Mouse (Mus musculus) layer of hippocampus, postnatal 10 days (tissue): ENCODE results near the gene Gfm1. TPM values are rescaled to one million over a fixed set of nuclear protein-coding genes. Genes with fewer than 3 reads are reported as not detected.
A peak's percentile ranks its signal among the peaks of the same experiment; 100 is the strongest.

Experiments used
- DNase-seq, 2 experiments: peaks; one replicate each; pipeline ENCODE4 v3.0.0; 2021; ENCODE audit warnings: low spot score in 2 of 2
- total RNA-seq, 2 experiments: library from RNA; stranded (reverse); gene quantifications; 2 replicates each; pipeline ENCODE4 v1.2.3; 2021

The Gfm1 gene
- total RNA-seq, 2 experiments from 2014 or later, result 49.9 to 51.4 TPM

DNA sequence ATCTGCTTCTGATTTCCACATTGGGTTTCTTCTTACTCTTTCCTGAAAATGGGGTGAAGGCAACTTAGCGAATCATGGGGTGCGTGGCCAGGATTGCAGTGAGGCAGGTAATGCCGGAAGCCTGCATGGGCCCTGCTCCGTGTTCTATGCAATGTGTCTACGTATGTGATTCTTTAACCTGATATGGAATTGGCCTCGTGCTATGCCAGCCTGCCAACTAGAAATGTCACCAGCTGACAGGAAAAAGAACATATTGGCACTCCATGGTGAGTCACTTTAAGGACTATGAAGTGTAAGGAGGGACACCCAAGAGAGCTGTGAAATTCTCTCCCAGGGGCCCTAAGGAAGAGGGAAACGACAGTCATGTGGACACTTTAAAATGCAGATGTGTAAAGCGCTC is 63.2 kb downstream of the Gfm1 start:
- peak in 1 of 2 experiments; percentile 34 for DNase-seq

DNA sequence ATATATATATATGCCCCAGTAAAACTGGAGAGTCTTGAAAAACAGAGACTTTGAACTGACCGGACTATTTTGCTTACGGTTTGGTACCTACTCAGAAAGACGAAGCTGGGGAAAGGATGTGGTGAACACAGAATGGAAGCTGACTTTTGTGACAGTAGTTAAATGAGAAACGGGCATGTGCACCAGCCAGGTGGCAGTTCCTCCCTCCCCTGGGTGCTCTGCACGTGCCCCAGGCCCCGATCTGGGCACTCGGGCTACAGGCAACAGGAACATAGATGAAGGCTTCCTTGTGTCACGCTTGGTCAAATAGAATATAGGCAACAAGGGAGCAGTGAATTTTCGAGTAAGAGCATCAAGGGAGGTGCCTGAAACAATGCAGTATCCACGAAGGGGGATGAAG is 66.4 kb downstream of the Gfm1 start:
- no peak for DNase-seq

DNA sequence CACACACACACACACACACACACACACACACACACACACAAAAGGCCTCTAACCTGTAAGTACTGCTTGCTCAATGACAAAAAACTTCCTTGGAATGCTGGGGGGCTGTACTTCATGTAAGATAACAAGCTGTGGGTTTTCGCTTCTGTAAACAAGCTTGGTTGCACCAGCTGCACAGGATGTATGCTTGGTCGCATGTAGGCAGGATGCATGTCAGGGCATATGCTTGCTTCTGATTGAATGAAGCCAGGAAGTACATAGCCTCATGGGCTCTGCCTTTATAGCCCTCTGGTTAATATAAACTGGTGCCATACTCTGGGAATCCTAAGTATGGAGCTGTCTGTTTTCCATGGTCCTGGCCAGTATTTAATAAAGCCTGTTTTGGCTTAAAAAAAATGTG is 68.1 kb downstream of the Gfm1 start:
- no peak for DNase-seq

- DNase-seq, result no peak
Measured at GRCm38 (mm10) chr3:67498773-67499405, 69.0 kb downstream of the Gfm1 start.

DNA sequence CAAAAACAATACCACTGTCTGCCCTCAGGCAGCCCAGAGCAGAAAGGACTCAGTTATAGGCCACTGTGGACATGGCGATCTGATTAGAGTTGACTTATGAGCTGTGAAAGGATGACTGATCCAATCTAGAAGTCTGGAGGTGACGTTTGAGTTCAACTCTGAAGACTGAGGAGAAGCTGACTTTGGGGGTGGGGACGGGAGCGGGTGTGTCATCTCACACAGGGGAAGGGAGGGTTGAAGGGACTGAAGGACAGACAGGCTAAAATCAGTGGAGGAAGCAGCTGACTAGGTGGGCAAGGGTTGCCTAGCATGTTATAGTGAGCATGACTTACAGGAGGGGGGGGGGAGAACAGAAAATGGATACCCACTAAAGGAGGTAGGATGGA is 69.5 kb downstream of the Gfm1 start:
- no peak for DNase-seq

DNA sequence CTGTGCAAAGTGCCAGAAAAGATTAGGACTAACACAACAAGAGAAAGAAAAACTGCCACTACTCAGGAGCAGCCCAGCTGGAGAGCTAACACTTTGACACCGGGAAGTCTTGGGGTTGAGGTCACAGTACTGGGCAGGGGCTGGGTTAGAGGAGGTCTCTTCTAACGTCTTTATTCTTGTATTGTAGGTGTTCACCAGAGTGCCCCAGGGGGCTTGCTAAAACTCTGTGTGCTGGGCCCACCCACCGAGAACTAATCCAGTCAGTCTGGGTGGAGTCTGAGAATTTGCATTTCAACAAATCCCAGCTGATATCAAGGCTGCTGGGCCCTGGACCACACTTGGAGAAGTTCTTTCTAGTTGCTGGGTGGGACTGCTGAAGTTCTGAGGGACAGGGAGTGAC is 74.0 kb downstream of the Gfm1 start:
- DNase-seq, result no peak

DNA sequence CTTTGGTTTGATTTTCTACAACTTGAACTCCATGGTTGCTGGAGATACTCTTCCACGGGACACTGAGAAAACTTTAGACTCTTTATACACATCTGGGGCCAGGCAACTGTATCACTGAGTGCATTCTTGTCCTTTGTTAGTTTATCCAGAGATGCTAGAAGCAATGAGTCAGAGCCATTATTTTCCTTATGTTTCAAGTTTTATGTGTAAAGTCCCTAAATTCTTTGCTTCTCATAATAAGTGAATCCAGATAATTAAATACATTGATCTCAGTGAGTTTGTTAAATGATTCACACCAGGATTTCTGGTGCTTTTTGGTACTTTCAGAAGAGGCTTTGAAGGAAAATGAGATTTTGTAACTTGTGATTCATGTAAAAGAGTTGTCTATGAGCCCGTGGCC is 75.4 kb downstream of the Gfm1 start:
- DNase-seq, result no peak

- DNase-seq, result no peak
Measured at GRCm38 (mm10) chr3:67508216-67508892, 78.5 kb downstream of the Gfm1 start.

DNA sequence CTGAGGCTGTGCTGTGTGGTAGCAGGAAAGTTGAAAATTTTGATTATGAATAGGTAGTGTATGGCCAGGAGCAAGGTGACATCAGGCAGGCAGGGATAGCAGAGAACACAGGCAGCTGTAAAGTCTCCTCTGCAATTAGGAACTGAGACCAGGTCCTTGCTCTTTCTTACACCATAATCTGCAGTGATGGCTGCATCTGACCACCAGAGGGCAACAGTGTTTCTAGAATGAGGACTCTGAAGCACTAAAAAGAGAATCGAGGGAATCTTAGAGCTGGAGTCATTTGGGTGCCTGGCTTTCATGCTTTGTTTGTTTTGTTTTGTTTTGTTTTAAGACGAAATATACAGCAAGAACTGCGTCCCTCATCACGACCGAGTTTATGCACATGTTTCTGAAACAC is 82.9 kb downstream of the Gfm1 start:
- peak; percentile 86 to 87 for DNase-seq

GRCm38 (mm10) chr3:67514801-67515273 is 84.9 kb downstream of the Gfm1 start:
- DNase-seq, result peak in 1 of 2 experiments; percentile 35

- peak; percentile 20 to 30 for DNase-seq
Measured at GRCm38 (mm10) chr3:67515274-67515801, 85.4 kb downstream of the Gfm1 start, which contains the start of gene Rarres1. Gene Rarres1 (minus strand): TSS chr3:67515523.

DNA sequence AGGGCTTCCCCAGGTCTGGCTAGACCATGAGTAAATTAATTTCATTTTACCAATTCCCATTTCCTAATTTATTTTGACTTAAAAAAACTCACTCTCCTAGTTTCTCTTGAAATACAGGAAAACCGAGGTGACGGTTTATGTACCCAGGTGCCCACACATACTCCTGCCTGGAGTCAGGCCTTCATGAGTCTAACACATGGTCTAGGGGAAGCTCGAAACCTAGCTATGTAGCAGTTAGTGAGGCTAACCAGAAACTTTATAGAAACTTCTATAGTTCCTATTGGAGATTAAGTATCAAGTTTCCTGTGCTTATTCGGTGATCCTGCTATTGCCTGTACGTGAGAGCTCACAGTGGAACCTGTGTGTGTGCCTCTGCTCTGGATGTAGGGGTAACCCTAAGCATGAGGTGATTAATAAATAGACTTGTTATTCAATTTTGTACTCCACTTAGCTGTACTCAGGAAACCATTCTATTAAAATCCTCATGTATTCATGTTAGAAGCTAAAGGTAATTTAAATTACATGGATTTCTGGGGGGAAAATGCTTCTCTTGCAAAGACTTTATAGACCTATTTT is 90.8 kb downstream of the Gfm1 start:
- no peak for DNase-seq

GRCm38 (mm10) chr3:67522709-67523108 is 92.8 kb downstream of the Gfm1 start:
- no peak for DNase-seq

GRCm38 (mm10) chr3:67524768-67525167 is 94.9 kb downstream of the Gfm1 start:
- DNase-seq, result no peak

Other genes with a start within 250 kb of the Gfm1 start
- 1 to 10 TPM; 2.6 to 4.7 TPM for gene Mlf1, start 56.0 kb upstream of the Gfm1 start, total RNA-seq
- gene Gm17402, start 54.9 kb upstream of the Gfm1 start, total RNA-seq, result not detected
- 10 to 100 TPM; 72.8 to 77.9 TPM for gene Lxn, start 33.8 kb downstream of the Gfm1 start, total RNA-seq
- gene Rarres1, start 85.4 kb downstream of the Gfm1 start, total RNA-seq, result 1 to 10 TPM; 2.2 to 3.3 TPM
- 10 to 100 TPM; 47.7 to 51.1 TPM for gene Mfsd1, start 152.6 kb downstream of the Gfm1 start, total RNA-seq